Mouse (Mus musculus): ENCODE measurements around the gene Cct5.
"Not testable (repeated sequence)": the region's sequence is repeated elsewhere in the genome, so short reads cannot be mapped to it uniquely, and the experiment has no call there.

Gene Cct5

DNA sequence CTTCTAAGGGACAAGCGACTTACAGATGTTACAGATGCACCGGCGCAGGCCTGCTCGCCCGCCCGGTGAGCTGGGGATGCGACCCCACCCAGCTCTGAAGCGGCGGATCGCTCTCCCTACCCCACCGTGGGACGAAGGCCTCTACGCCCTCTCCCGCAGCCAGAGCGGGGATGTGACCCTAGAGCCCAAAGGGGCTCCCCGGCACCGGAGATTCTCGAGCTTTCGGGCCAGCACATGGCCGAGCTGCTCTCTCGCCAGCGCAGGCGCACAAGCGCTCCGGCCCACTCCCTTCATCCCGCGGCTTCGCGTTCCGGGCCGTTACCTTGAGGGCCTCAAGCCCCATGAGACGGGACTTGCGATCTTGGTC is 342 bp downstream of the Cct5 start:
- DNase-seq (ENCODE audit: low read depth, low spot score) = no peak

DNA sequence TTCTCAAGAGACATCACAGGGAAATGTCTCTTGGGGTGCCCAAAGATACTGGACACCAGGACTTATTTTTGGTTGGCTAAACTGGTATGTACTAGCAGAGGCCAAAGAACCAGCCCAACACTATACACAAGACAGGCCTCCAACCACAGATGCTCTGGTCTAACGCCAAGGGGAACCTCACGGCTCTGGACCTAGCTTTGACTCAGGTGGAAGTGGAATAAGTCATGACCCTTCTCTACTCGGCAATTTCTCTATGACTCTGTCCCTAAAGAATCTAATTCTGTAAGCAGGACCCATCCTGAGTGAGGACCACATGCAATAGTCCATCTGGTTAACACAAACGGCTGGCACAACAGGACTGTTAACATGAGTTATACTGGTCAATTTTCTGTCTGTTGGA is 1.8 kb downstream of the Cct5 start:
- DNase-seq (ENCODE audit: low read depth, low spot score) = no peak

DNA sequence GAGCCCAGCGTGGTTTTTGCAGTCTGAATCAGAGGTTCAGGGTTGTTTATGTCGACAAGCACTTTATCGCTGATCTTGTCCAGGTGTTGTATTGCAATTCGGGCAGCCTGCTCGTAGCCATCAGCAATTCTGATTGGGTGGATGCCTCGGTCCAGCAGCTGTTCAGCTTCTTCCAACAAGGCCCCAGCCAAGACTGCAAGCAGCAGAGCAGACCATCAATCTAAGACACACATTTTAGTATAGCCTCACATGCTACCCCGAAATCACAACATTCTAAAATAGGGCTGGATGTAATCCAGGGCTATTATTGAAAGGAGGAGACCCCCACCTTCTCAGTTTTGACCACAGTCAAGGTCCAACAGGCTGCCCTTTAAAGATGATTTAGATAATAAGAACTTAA is 6.0 kb downstream of the Cct5 start:
- no peak for DNase-seq (ENCODE audit: low read depth, low spot score)

DNA sequence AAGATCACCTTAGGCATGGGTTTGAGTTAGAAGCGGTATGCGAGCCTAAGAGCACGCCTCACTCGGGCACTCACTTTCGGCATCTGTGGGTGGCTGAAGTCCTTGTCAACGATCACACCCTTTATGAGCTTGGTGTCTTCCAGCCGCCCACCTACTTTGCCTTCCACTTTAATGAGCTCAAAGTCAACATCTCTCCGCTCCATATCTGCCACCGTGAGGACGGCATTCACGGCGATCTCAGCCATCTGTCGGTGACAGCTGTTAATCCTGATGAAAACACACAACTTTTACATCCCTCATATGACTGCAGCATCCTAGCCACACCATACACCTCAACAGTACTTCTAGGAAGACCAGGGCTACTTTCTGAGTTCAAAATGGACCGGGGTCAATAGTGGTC is 7.3 kb downstream of the Cct5 start:
- no peak for DNase-seq (ENCODE audit: low read depth, low spot score)

DNA sequence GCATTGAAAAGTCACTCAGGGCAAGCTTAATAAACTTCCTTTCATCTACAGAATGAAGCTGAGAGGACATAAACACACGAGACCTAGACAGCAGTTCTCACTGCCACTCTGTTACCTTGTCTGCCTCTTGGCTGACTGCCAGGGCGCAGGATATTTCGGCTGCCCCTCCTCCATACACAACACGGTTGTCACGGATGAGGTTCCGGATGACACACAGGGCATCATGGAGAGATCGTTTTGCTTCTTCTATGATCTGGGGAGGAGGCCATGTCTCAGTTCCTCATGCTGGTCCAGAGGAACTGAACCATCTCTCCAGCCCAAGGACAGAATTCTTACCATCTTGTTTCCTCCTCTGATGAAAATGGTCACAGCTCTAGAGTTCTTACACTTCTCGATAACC is 9.1 kb downstream of the Cct5 start:
- DNase-seq (ENCODE audit: low read depth, low spot score) = no peak

DNA sequence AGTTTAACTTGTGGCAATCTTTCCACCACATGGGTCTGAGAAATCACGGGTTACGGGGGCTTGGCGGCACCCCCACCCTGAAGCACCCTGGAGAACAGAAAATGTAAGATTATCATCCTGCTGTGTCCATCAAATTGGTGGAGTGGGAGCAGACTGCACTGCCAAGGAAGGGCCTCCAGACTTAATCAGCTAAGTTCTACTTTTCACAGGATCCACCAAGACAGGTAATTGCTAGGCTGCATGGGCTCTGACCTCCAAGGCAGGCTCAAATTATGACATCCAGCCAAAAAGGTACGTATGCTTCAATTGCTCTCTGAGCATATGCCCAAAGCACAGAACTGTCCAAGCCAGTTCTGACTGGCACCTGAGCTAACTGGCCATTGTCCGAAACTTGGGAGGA is 11.4 kb downstream of the Cct5 start:
- DNase-seq (ENCODE audit: low read depth, low spot score) = no peak

DNA sequence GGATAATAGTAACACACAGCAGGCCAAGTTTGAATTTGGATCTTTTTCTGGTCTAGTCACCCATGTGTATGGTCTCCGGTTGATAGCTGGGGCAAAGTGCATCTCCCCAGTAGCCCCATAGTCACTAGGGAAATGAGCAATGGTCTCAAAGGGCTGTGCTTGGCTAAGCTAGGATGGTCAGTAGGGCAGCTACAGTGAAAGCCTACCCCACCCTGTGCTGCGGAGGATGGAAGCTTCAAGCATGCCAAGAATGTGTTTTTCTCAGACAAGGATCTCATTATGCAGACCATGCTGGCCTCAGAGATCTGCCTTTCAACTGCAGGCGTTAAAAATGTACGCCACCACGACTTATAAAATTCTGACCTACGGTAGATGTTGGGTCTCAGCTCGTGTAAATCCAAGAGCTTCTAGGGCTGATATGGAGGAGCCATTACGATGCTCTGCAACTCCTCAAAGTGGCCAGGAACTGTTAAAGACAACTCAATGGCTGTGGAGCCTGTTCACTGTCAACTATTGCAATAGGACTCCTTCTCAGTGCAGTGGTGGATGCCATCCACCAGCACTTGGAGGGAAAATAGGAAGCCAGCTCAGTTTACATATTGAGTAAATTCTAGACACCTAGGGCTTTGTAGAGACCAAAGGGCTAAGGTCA is 12.5 kb downstream of the Cct5 start:
- DNase-seq (ENCODE audit: low read depth, low spot score) = no peak

DNA sequence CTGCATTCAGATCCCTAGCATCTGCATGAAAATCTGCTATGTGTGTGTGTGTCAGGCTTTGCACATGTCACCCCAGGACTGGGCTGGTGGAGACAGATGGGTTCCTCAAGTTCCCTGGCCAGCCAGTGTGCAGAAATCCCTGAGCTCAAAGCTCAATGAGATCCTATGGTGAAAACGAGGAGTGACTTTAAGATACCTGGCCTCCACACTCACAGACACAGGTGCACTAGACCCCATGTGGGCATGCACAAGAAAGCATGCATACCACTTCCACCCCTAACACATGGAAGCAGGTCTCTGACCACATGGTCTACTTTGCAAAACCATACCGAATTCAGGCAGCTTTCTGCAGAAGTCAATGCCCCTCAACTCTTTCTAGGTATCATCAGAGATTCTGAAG is 13.8 kb downstream of the Cct5 start:
- DNase-seq (ENCODE audit: low read depth, low spot score) = no peak

DNA sequence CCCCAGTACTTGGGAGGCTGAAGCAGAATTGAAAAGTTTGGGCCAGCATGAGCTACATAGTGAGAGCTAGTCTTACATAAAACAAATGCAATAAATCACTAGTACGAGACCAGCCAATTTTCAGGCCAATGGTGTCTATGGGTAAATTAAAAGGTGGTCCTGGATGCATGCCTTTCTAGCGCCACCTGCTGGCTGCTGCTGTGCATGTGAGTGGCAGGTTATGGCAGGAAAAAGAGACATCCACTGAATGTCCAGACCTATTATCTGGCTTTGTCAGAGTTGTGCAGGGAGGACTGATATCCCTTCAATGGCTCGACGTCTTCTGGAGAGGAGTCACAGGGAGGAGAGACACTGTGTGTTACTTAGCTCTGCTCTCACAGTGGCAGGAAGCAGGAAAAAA is 15.1 kb downstream of the Cct5 start:
- peak; percentile 82 for DNase-seq (ENCODE audit: low read depth, low spot score)

DNA sequence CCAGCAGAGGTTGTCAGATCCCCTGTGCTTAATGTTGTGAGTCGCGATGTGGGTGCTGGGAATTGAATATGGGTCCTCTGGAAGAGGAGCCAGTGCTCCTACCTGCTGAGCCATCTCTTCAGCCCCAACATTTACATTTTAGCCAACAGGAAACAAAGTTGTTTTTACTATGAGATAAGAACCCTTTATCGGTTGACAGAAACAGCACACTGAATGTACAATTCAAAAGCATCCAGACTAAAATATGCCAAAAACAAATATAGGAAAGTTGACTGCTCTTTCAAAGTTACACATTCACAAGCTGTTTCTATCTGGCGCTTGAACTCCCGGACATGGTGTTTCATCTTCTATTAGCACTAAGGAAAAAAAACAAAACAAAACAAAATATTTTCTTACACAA is 15.5 kb downstream of the Cct5 start:
- no peak for DNase-seq (ENCODE audit: low read depth, low spot score)

DNA sequence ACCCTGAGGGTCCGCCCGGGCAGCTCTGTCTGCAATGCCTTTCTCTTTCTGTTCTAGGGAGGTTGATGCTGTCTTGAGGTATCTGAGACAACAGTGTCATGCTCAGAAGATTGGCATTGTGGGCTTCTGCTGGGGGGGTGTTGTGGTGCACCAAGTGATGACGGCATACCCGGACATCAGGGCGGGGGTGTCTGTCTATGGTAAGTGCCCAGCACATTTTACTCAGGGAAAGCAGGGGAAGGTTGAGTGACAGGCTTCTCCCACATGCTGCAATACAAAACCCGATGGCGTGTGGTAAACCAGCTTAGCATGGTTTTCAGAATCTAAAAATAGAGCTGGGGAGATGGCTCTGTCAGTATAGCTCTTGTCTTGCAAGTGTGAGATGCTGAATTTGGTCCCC is 16.4 kb downstream of the Cct5 start:
- no peak for DNase-seq (ENCODE audit: low read depth, low spot score)

DNA sequence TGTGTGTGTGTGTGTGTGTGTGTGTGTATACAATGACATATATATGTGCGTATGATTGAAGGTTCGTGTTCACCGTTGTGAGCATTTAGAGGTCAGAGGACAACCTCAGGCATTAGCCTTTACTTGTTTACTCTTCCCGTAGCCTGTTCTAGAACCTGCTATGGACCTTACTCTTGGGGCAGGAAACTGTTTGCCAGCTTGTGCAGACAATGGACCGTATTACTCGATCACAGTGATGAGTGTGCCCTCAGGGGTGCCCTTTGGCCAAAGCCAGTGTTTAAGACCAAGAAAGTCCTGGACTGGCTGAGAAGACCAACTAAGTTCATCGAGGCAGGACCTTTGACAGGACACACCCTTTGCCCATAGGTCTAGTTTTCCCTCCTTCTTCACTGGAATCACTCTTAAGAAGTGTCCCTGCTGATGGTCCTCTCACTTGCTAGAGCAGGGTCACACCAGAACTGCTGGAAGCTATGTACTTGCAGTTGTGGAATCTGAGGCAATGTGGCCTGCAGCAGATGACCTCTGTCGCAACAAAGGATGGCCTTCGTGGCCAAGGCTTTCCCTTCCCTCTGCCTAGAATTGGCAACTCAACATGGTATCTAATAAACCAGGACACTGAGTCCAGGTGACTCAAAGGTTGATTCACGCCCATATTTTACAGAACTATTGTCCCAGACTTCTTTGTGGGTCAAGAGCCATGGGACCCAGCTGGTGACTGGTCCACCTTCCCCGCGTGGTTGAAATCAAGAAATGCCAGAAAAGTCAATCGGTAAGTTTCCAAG is 18.1 kb downstream of the Cct5 start:
- no peak for DNase-seq (ENCODE audit: low read depth, low spot score)

DNA sequence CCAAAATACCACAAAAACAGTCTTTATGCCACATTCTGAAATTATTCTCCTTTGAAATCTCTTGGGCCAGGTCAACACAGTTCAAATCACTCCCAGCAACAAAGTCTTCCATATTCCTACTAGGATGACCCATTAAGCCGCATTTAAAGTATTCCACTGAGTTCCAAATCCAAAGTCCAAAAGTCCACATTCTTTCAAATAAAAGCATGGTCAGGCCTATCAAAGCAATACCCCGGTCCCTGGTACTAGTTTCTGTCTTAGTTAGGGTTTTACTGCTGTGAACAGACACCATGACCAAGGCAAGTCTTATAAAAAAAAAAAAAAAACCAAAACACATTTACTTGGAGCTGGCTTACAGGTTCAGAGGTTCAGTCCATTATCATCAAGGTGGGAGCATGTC is 20.5 kb downstream of the Cct5 start:
- DNase-seq (ENCODE audit: low read depth, low spot score) = not testable (repeated sequence)

DNA sequence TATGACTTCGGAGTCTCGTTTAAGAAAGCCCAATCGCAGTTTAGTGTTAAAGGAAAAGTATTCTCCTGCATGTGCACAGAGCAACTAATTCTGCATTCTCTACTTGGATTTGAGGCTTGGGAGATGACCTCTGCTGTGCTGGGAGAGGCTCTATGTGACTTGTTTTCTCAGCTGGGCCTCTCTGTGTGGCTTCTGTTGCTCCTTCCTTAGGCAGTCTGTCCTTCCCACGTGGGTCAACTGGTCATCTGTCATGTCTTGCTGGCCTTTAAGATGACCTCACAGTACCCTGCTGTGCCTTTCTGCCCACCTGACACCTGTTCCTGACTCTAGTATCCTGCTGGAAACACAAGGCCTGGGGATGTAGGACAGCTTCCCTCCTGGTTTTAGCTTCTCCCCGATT is 25.5 kb downstream of the Cct5 start:
- DNase-seq (ENCODE audit: low read depth, low spot score) = no peak

DNA sequence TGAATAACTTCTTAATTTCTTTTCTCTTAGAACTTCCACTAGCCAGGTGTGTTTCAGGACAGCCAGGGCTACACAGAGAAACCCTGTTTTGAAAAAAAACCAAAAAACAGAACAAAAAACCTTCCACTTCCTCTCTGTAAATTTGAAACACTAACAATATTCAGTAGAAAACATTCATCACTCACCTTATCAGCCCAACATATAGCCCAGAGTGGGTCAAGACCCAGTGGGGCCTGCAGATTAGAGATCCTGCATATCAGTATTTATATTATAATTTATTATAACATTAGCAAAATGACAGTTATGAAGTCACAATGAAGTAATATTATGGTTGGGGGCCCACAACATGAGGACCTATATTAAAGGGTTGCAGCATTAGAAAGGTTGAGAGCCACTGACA is 27.9 kb downstream of the Cct5 start:
- DNase-seq (ENCODE audit: low read depth, low spot score) = no peak

DNA sequence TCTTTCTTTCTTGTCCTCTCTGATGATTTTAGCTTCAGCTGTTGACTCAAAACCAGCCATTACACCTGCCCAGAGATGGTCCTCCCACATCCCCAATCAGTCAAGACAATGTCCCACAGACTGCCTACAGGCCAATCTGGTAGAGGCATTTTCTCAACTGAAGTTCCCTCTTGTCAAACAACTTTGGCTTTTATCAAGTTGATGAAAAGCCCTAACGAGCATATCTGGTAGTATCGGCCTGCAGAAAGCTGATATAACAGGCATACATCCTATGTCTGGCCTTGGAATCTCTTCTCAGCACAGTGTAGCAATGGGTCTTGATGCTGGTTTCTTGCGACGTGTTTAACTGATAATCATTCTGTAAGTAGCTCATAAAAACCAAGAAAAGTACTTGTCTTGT is 28.3 kb downstream of the Cct5 start:
- no peak for DNase-seq (ENCODE audit: low read depth, low spot score)

DNA sequence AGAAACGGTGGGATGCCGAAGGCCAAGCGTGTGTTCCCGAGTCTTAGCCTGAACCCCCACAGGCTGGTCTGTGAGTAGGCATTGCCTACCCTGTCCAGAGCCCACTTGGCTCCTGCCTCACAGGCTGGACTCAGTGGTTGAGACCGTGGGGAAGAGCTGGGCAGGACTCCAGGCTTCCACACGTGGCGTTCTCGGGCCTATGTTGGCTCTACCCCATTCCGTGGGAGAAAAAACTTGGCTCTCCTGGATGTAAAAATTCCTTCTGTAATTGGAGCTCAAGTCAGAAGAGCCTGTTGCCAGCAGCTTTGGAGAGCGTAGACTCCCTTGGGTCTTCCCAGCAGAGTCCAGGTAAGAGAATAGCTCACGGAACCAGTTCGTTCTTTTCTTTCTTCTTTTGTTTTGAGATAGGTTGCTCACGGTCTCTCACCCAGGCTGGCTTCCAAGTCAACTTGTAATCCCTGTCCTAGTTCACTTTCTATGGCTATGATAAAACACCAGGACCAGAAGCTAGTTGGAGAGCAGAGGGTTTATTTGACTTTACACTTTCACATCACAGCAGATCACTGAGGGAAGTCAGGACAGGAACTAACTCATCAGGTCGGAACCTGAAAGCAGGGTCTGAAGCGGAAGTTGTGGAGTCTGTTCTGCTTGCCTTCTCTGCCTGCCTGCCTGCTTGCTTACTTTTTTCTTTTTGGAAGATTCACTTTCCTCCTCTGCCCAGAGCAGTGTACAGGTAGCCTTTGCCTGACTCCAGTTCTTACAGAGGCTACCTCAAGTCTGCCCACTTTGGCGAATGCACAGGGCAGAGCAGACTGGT is 29.5 kb downstream of the Cct5 start:
- DNase-seq (ENCODE audit: low read depth, low spot score) = no peak

DNA sequence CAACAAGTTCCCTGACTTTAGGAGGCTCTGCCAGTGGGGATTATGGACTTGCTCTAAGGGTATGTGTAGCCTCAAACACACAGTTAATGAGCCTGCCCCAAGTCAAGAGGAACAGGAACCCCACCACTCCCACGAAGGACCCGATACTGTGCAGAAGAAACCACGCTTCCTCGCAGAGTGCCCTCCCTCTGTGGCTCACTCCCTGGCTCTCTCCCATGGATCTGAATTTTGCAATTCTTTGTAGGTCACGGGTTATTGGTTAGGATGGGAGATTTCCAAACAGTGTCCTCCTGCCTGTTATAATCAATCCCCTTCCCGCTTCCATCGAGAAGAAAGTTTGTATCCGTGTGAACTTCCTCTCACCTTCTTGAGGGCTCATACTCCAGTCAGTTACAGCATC is 30.6 kb downstream of the Cct5 start:
- DNase-seq (ENCODE audit: low read depth, low spot score) = no peak

DNA sequence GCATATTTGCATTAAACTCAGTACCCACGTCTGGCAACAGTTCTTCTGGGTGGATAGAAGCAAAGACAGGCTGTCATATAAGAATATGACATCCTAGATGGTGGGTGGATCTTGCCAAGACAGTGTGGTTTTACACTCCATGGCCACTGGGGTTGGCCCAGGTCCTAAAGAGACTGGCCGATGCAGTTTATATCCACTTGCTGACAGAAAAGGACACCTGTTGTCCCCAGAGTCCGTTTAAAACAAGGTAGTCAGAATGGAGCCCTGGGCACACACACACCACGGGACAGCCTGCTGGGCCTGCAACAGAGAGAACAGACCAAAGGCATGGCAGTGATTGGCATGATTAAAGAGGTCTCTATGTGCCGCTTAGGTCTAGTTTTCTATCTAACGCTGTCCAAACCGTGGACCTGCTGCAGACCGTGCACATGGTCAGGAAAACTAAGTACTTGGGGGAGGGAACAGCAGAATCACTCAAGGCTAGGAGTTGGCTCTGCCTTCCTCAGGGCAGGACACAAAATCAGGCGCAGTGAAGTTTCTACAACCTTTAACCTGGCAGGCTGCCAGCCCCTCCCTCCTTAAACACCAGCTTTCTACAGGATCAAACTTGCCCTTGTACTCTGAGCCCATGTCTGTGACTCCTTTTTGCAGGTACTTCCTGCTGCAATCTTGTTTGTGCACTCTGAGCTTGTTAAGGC is 32.1 kb downstream of the Cct5 start:
- DNase-seq (ENCODE audit: low read depth, low spot score) = no peak

DNA sequence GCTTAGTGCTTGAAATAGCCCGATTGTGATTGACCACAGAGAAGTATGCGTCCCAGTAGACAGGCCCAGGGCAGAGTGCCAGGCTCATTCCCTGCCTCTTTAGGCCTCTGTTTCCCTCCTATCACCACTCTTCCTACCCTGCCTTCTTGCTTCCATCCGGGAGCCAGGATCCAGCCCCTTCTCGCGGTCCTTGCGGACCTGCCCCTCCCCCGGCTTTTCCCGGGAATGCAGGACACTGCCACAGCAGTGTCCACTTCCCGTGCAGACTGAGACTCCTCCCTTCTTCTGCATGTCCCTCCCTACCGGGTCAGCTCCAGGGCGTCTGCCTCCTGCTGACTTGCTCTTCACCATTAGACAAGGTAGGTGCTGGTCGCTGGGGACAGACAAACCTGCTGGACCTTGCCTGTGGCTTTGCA is 33.0 kb downstream of the Cct5 start:
- DNase-seq (ENCODE audit: low read depth, low spot score) = no peak

DNA sequence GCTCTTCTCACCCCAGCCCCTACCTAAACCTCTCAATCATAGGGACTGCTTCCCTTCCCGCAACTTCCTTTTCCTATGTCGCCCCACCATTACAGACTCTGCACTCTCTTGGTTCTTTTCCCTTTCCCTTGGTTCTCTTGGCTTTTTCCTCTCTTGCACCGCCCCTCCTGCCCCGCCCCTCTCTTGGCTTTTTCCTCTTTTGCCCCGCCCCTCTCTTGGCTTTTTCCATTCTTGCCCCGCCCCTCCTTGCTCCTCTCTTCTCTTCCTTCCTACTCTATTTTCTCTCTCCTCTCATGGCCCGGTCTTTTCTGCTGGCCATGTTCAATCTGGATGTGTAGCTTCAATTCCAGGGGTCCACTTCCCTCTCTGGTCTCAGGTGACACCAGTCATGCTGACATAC is 34.2 kb downstream of the Cct5 start:
- no peak for DNase-seq (ENCODE audit: low read depth, low spot score)

DNA sequence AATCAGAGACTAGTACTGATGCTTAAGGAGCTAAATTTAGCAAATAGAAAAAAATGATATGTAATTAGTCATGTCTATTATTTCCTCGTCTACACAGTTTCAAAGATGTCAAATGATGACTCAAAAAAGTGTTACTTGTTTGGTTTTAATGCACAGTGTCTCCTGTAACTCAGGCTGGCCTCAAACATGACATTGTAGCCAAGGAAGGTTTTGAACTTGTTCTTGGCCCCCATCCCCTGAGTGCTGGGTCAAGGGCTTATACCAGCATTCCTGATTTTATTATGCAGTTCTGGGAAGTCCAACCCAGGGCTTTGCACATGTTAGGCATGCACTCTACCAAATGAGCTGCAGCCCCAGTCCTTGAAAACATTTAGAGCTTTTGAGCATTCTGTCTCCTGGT is 35.8 kb downstream of the Cct5 start:
- DNase-seq (ENCODE audit: low read depth, low spot score) = no peak

Measured in A20 (cell line).